Mouse (Mus musculus): Measurements from ENCODE around the gene Chchd6.

GRCm38 (mm10) chr6:89368812-89369211 lies 226.6 kb downstream of the Chchd6 start:
- TF ChIP-seq CTCF (IDR thresholded peaks at IDR 0.05; ENCODE audit: extremely low read depth, insufficient read length, insufficient replicate concordance, low read depth, low read length) (no peak), POLR2A (IDR thresholded peaks at IDR 0.05; ENCODE audit: low read depth, low read length) (no peak)
